Mouse (Mus musculus): ENCODE results near the gene Olfr789. TPM values are rescaled to one million over a fixed set of nuclear protein-coding genes. Genes with fewer than 3 reads are reported as not detected.

The Olfr789 gene
- not detected in 2 replicates for polyA plus RNA-seq (2015; fragmentation: Nextera tagmentation; extraction: Ambion mirVana)

DNA sequence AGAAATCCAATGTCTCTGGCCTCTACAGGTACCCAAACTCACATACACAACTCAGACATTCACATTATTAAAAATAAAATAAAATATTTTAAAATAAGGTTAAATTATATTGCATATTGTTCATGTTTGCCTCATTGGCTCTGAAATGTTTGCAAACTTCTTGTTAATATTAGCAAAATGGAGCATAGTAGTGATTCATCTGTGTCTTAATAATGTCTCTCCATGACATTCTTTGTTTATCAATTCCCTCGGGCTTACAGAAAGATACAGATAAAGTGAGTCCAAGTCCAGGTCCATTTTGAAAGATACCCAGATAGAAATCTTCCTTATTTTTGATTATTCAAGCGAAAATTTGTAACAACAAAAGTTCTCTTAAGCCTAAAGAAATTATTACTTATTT is at the start of gene Olfr789:
Gene Olfr789 (plus strand): TSS at position 301 of the 400 bp plus-strand sequence.
- no peak within 1 kb of the TSS for H3K27ac ChIP-seq (ENCODE audit: low read length)
- no peak within 1 kb of the TSS for H3K4me3 ChIP-seq (ENCODE audit: low read length)
- no peak for ATAC-seq
- H3K9ac ChIP-seq (ENCODE audit: low read depth, low read length) = no peak within 1 kb of the TSS
- no peaks in the 10 kb centered on the region for H3K36me3 ChIP-seq (ENCODE audit: control insufficient read depth, insufficient read depth, low read length)
- no peaks in the 10 kb centered on the region for H3K27me3 ChIP-seq (replicated peaks; ENCODE audit: control insufficient read depth, insufficient read depth, low read length)
- WGBS = 55% methylated on average over 2 of the region's 2 CpGs
- no peaks in the 10 kb centered on the region for H3K9me3 ChIP-seq (ENCODE audit: control insufficient read depth, low read length)
- H3K4me2 ChIP-seq (ENCODE audit: low read depth, low read length) = no peak within 1 kb of the TSS
- H3K4me1 ChIP-seq (ENCODE audit: control insufficient read depth, insufficient read depth, low read length) = no peaks in the 10 kb centered on the region

DNA sequence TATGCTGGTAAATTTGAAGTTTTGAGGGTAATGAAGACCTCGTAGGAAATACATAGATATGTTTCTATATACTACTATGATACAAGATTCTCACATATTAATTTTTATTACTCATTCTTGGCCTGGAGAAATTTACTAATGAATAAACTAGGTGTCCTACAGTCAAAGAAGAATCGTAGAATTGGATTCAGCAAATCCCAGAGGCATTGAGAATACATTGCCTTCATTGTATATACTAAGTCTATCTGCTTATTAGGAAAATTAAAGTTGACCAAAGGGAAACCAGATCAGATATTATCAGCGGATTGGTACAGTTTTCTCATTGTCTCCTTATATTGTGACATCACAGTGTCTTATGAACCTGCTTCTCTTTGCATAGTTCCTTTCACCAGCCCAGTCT is 23.0 kb upstream of the Olfr789 start, which contains the start of gene Olfr787:
Gene Olfr787 (plus strand): TSS at position 301 of the 400 bp plus-strand sequence.
- no peak for ATAC-seq
- Histone ChIP-seq H3K4me2 (ENCODE audit: low read depth, low read length) (no peak within 1 kb of the TSS), H3K27me3 (replicated peaks; ENCODE audit: control insufficient read depth, insufficient read depth, low read length) (no peaks in the 10 kb centered on the region), H3K36me3 (ENCODE audit: control insufficient read depth, insufficient read depth, low read length) (no peaks in the 10 kb centered on the region), H3K4me3 (ENCODE audit: low read length) (no peak within 1 kb of the TSS), H3K9me3 (ENCODE audit: control insufficient read depth, low read length) (no peaks in the 10 kb centered on the region), H3K9ac (ENCODE audit: low read depth, low read length) (no peak within 1 kb of the TSS), H3K4me1 (ENCODE audit: control insufficient read depth, insufficient read depth, low read length) (no peaks in the 10 kb centered on the region), H3K27ac (ENCODE audit: low read length) (no peak within 1 kb of the TSS)
- 76% methylated on average over 3 of the region's 3 CpGs for WGBS

DNA sequence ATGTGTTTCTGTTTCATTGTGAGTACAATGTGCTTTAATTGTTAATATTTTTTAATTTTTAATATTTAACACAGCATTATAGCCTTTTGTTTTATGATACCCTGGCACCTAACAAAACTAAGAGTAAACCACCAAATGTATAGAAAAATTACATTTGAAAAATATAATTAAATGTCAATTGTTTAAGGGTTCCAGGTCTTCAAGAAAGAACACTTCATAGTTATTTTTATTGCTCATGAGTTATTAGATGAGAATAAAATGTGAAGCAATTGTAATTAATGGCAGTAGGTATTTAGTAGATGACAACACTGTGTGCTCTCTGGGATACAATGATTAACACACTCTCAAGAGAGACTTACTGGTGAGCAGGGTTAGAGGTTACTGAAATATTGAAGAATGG is 13.9 kb upstream of the Olfr789 start, which contains the start of gene Olfr788:
Gene Olfr788 (plus strand): TSS at position 301 of the 400 bp plus-strand sequence.
- ATAC-seq = no peak
- H3K4me1 ChIP-seq (ENCODE audit: control insufficient read depth, insufficient read depth, low read length) = no peaks in the 10 kb centered on the region
- no peaks in the 10 kb centered on the region for H3K36me3 ChIP-seq (ENCODE audit: control insufficient read depth, insufficient read depth, low read length)
- no peaks in the 10 kb centered on the region for H3K9me3 ChIP-seq (ENCODE audit: control insufficient read depth, low read length)
- no peak within 1 kb of the TSS for H3K27ac ChIP-seq (ENCODE audit: low read length)
- H3K9ac ChIP-seq (ENCODE audit: low read depth, low read length) = no peak within 1 kb of the TSS
- H3K27me3 ChIP-seq (replicated peaks; ENCODE audit: control insufficient read depth, insufficient read depth, low read length) = no peaks in the 10 kb centered on the region
- no peak within 1 kb of the TSS for H3K4me3 ChIP-seq (ENCODE audit: low read length)
- no peak within 1 kb of the TSS for H3K4me2 ChIP-seq (ENCODE audit: low read depth, low read length)

DNA sequence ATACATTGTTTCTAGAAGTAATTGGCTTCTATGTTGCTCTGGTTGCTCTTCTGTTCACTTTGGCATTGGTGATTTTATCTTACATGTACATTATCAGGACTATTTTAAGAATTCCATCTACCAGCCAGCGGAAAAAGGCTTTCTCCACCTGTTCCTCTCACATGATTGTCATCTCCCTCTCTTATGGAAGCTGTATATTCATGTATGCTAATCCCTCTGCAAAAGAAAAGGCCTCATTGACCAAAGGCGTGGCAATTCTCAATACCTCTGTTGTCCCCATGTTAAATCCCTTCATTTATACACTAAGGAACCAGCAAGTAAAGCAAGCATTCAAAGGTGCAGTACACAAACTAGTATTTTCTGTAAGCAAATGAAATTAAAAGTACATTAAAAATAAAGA is 11.3 kb upstream of the Olfr789 start:
- no peak overlapping the region for H3K9ac ChIP-seq (ENCODE audit: low read depth, low read length)
- H3K36me3 ChIP-seq (ENCODE audit: control insufficient read depth, insufficient read depth, low read length) = no peaks in the 10 kb centered on the region
- H3K4me1 ChIP-seq (ENCODE audit: control insufficient read depth, insufficient read depth, low read length) = no peaks in the 10 kb centered on the region
- WGBS = 61% methylated on average over 2 of the region's 2 CpGs
- ATAC-seq = no peak
- no peak overlapping the region for H3K4me2 ChIP-seq (ENCODE audit: low read depth, low read length)
- H3K9me3 ChIP-seq (ENCODE audit: control insufficient read depth, low read length) = no peaks in the 10 kb centered on the region
- no peak overlapping the region for H3K4me3 ChIP-seq (ENCODE audit: low read length)
- H3K27me3 ChIP-seq (replicated peaks; ENCODE audit: control insufficient read depth, insufficient read depth, low read length) = no peaks in the 10 kb centered on the region
- no peak overlapping the region for H3K27ac ChIP-seq (ENCODE audit: low read length)

DNA sequence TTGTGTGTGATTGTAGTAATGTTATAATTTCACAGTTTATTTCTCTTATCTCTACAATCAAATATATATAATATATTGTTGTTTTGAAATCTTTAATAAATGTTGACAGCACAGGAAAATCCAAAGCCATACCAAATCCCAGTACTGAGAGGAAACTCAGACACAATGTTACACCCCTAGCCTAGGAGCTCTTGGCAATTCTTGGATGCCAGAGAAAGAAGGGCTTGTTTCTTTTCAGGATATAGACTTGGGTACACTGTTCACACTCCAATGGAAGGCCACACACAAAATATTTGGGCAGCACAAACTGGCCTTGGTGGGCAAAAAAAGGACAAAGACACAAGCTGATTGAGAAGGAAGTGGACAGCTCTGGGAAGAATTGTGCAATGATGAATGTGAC is 10.8 kb upstream of the Olfr789 start:
- Histone ChIP-seq H3K27me3 (replicated peaks; ENCODE audit: control insufficient read depth, insufficient read depth, low read length) (no peaks in the 10 kb centered on the region), H3K4me1 (ENCODE audit: control insufficient read depth, insufficient read depth, low read length) (no peaks in the 10 kb centered on the region), H3K4me3 (ENCODE audit: low read length) (no peak overlapping the region), H3K36me3 (ENCODE audit: control insufficient read depth, insufficient read depth, low read length) (no peaks in the 10 kb centered on the region), H3K9me3 (ENCODE audit: control insufficient read depth, low read length) (no peaks in the 10 kb centered on the region), H3K9ac (ENCODE audit: low read depth, low read length) (no peak overlapping the region), H3K4me2 (ENCODE audit: low read depth, low read length) (no peak overlapping the region), H3K27ac (ENCODE audit: low read length) (no peak overlapping the region)
- no peak for ATAC-seq

DNA sequence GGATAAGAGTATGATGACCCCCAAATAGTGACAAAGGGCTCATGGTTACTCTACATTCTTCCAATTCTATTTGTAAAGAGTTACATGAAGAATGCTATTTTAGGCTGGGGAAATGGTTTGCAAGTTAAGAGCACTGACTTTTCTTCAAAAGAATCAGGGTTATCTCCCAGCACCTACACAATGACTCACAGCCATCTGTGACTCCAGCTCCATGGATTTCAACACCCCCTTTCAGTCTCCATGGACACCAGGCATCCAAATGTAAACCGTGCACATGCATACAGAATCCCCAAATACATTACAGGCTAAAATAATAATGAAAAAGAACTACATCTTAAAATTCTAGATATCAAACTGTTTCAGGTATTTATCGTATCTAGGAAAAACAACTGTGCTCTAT is 5.5 kb downstream of the Olfr789 start:
- no peaks in the 10 kb centered on the region for H3K36me3 ChIP-seq (ENCODE audit: control insufficient read depth, insufficient read depth, low read length)
- H3K27me3 ChIP-seq (replicated peaks; ENCODE audit: control insufficient read depth, insufficient read depth, low read length) = no peaks in the 10 kb centered on the region
- no peak for ATAC-seq
- no peak overlapping the region for H3K27ac ChIP-seq (ENCODE audit: low read length)
- H3K4me3 ChIP-seq (ENCODE audit: low read length) = no peak overlapping the region
- H3K4me1 ChIP-seq (ENCODE audit: control insufficient read depth, insufficient read depth, low read length) = no peaks in the 10 kb centered on the region
- no peaks in the 10 kb centered on the region for H3K9me3 ChIP-seq (ENCODE audit: control insufficient read depth, low read length)
- H3K9ac ChIP-seq (ENCODE audit: low read depth, low read length) = no peak overlapping the region
- 76% methylated on average over 2 of the region's 2 CpGs for WGBS
- H3K4me2 ChIP-seq (ENCODE audit: low read depth, low read length) = no peak overlapping the region

DNA sequence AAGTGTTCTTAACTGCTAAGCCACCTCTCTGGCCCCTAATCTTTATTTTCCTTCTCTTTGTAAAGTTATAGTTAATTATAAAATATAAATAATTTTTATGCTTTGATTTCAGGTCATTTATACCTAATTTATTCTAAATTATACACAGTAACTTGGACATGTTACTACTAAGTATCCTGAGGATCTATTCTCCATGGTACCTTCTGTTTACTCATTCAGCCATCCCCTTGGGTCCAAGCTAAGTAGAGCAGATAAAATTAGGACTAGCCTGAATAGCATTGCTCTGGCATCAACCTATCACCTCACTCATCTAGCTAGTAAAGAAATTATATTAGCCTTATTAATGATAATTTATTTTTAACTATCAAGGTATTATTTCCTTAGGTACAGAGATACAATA is 13.6 kb downstream of the Olfr789 start, which contains the start of gene Olfr790:
Gene Olfr790 (plus strand): TSS at position 301 of the 400 bp plus-strand sequence.
- H3K4me1 ChIP-seq (ENCODE audit: control insufficient read depth, insufficient read depth, low read length) = no peaks in the 10 kb centered on the region

DNA sequence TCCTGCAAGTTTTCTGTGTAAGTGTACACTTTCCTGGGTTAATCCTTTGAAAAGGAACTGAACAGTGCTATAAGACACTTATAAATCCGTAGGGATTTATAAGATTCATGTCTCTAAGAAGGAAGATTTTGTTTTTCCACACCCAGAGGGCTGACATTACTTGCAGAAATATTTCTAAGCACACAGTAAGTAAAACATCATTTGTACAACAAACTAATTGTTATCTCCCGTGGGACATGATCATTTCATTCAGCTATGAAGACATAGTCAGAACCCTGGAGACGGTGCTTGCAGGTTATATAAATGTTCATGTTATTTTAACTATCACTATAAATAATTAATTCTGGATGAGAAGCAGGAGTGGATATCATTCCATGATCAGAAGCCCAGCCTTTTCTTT is 36.9 kb downstream of the Olfr789 start, which contains the start of gene Olfr791:
Gene Olfr791 (plus strand): TSS at position 301 of the 400 bp plus-strand sequence.
- no peaks in the 10 kb centered on the region for H3K36me3 ChIP-seq (ENCODE audit: control insufficient read depth, insufficient read depth, low read length)
- no peaks in the 10 kb centered on the region for H3K27me3 ChIP-seq (replicated peaks; ENCODE audit: control insufficient read depth, insufficient read depth, low read length)
- H3K9me3 ChIP-seq (ENCODE audit: control insufficient read depth, low read length) = no peaks in the 10 kb centered on the region
- no peak within 1 kb of the TSS for H3K4me3 ChIP-seq (ENCODE audit: low read length)
- no peaks in the 10 kb centered on the region for H3K4me1 ChIP-seq (ENCODE audit: control insufficient read depth, insufficient read depth, low read length)
- H3K9ac ChIP-seq (ENCODE audit: low read depth, low read length) = no peak within 1 kb of the TSS
- H3K4me2 ChIP-seq (ENCODE audit: low read depth, low read length) = no peak within 1 kb of the TSS
- 70% methylated on average over 3 of the region's 3 CpGs for WGBS
- no peak within 1 kb of the TSS for H3K27ac ChIP-seq (ENCODE audit: low read length)
- ATAC-seq = no peak

More for the DNA sequence above, 13.6 kb downstream of the Olfr789 start, which contains the start of gene Olfr790:
- Histone ChIP-seq H3K27ac (ENCODE audit: low read length) (no peak within 1 kb of the TSS), H3K4me3 (ENCODE audit: low read length) (no peak within 1 kb of the TSS), H3K36me3 (ENCODE audit: control insufficient read depth, insufficient read depth, low read length) (no peaks in the 10 kb centered on the region), H3K9me3 (ENCODE audit: control insufficient read depth, low read length) (no peaks in the 10 kb centered on the region), H3K27me3 (replicated peaks; ENCODE audit: control insufficient read depth, insufficient read depth, low read length) (no peaks in the 10 kb centered on the region), H3K9ac (ENCODE audit: low read depth, low read length) (no peak within 1 kb of the TSS), H3K4me2 (ENCODE audit: low read depth, low read length) (no peak within 1 kb of the TSS)
- ATAC-seq = no peak

DNA sequence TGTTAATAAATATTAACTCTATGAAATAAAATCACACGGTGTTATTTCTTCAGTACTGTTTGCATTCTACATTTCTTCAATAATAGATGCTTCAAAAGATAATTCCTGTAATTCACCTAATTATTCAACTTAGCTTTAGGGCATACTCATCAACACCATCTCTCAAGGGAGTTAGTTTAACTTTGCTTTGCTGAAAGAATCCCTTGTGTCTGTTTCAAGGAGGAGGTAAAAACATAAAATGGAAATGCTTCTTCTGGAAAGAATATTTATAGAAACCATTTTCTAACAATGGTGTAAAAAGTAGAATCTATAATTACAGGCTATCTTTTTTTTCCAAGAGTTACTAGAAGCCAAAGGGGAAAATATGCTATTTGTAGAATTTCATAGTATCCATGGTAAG is 54.3 kb downstream of the Olfr789 start, which contains the start of gene Olfr792:
Gene Olfr792 (plus strand): TSS at position 301 of the 400 bp plus-strand sequence.
- no peak for ATAC-seq
- Histone ChIP-seq H3K36me3 (ENCODE audit: control insufficient read depth, insufficient read depth, low read length) (no peaks in the 10 kb centered on the region), H3K27me3 (replicated peaks; ENCODE audit: control insufficient read depth, insufficient read depth, low read length) (no peaks in the 10 kb centered on the region), H3K4me1 (ENCODE audit: control insufficient read depth, insufficient read depth, low read length) (no peaks in the 10 kb centered on the region), H3K27ac (ENCODE audit: low read length) (no peak within 1 kb of the TSS), H3K9ac (ENCODE audit: low read depth, low read length) (no peak within 1 kb of the TSS), H3K4me3 (ENCODE audit: low read length) (no peak within 1 kb of the TSS), H3K4me2 (ENCODE audit: low read depth, low read length) (no peak within 1 kb of the TSS), H3K9me3 (ENCODE audit: control insufficient read depth, low read length) (no peaks in the 10 kb centered on the region; the same call in 1 of the 2 replicates)
- 85% methylated on average over 1 of the region's 1 CpGs for WGBS

Measured in intestine, embryonic 16.5 days (tissue).